Mouse (Mus musculus) naive thymus-derived CD4-positive, alpha-beta T cell, adult 2 months (primary cell): ENCODE data around the gene Ccl9.

Experiments used
- DNase-seq: peaks from one replicate; pipeline ENCODE4 v3.0.0-alpha.2; 2011; ENCODE audit warnings: low read depth

Ccl9 gene

GRCm38 (mm10) chr11:83536831-83537230 lies 41.6 kb downstream of the Ccl9 start:
- DNase-seq, result no peak

GRCm38 (mm10) chr11:83534609-83535423 lies 43.6 kb downstream of the Ccl9 start:
- no peak for DNase-seq

GRCm38 (mm10) chr11:83534143-83534542 lies 44.3 kb downstream of the Ccl9 start:
- DNase-seq, result no peak

- no peak for DNase-seq
These were observed 45.2 kb downstream of the Ccl9 start for GRCm38 (mm10) chr11:83533192-83533591.

GRCm38 (mm10) chr11:83530360-83530759 lies 48.1 kb downstream of the Ccl9 start, which contains the start of gene Ccl5:
Gene Ccl5 (minus strand): TSS chr11:83530518.
- no peak for DNase-seq

GRCm38 (mm10) chr11:83529024-83529423 lies 49.4 kb downstream of the Ccl9 start:
- no peak for DNase-seq
